Mouse (Mus musculus): Measurements from ENCODE around the gene Chrna4. TPM values are rescaled to one million over a fixed set of nuclear protein-coding genes. Genes with fewer than 3 reads are reported as not detected.
A peak's percentile ranks its signal among the peaks of the same experiment; 100 is the strongest.

Gene Chrna4
- polyA plus RNA-seq, 1 experiment from 2014 or later: 13.1 TPM

DNA sequence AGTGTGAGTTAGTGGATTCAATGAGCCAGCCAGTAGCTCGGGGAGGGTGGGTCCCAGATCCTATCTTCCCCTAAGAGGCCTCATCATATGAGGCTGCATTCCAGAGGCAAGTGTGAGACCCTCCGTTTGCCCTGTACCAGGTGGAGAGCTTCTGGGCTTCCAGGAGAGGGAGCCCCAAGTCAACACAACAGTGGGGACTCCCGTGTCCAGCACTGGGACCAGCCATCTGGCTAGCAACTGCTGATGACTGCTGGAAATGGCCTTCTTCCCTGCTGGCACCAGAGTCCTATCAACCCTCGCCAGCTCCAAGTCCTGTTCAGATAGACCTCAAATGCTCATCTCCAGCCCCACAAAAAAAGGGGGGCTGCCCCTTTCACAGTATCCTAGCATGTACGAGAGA lies 10.9 kb downstream of the Chrna4 start:
- DNase-seq (ENCODE audit: low spot score) (peak; percentile 38), ATAC-seq (0 out of 2 replicates have a peak, but pooled peaks have one; percentile 44)
- Histone ChIP-seq H3K4me1 (ENCODE audit: control insufficient read depth, insufficient read depth, low read length) (no peaks in the 10 kb centered on the region), H3K9me3 (replicated peaks; ENCODE audit: control insufficient read depth, low read length) (no peaks in the 10 kb centered on the region), H3K4me2 (ENCODE audit: low read length) (no peak overlapping the region), H3K36me3 (ENCODE audit: control insufficient read depth, insufficient read depth, low read length) (no peaks in the 10 kb centered on the region), H3K4me3 (ENCODE audit: low read depth, low read length) (no peak overlapping the region), H3K27ac (ENCODE audit: low read depth, low read length) (no peak overlapping the region), H3K27me3 (replicated peaks; ENCODE audit: control insufficient read depth, insufficient read depth, low read length) (no peaks in the 10 kb centered on the region), H3K9ac (ENCODE audit: low read length) (no peak overlapping the region)
- 57% methylated on average over 5 of the region's 5 CpGs for WGBS

DNA sequence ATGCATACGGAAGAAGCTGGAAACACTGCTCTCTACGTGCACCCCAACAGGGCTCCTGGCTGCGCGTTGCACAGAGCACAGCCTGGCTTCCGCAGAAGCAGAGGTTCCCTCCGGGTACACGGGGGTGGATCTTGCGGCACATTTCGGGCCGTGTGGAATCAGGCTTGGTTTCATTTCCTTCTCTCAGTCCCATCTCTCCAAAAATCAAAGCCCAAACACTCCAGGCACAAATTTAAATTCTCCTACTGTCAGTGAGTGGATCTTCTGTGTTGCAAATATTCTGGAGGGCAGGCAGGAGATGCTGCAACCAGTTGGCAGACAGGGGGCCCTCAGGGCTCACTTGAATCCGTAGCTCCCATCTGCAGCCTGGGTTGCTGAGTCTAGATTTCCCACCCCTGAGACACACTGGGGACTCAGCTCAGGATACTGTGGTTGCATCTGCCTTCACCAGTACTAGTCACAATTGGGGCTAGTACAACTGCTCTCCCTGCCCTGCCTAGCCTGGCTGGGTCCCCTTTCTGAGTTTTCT lies 11.9 kb downstream of the Chrna4 start:
- no peak overlapping the region for H3K9ac ChIP-seq (ENCODE audit: low read length)
- no peaks in the 10 kb centered on the region for H3K36me3 ChIP-seq (ENCODE audit: control insufficient read depth, insufficient read depth, low read length)
- H3K27ac ChIP-seq (ENCODE audit: low read depth, low read length): no peak overlapping the region
- H3K4me1 ChIP-seq (ENCODE audit: control insufficient read depth, insufficient read depth, low read length): no peaks in the 10 kb centered on the region
- H3K27me3 ChIP-seq (replicated peaks; ENCODE audit: control insufficient read depth, insufficient read depth, low read length): no peaks in the 10 kb centered on the region
- no peak overlapping the region for H3K4me2 ChIP-seq (ENCODE audit: low read length)
- H3K4me3 ChIP-seq (ENCODE audit: low read depth, low read length): no peak overlapping the region
- DNase-seq (ENCODE audit: low spot score): no peak
- 86% methylated on average over 11 of the region's 11 CpGs for WGBS
- ATAC-seq: no peak
- H3K9me3 ChIP-seq (replicated peaks; ENCODE audit: control insufficient read depth, low read length): no peaks in the 10 kb centered on the region

- Histone ChIP-seq H3K4me2 (ENCODE audit: low read length) (no peak overlapping the region), H3K9ac (ENCODE audit: low read length) (no peak overlapping the region), H3K9me3 (replicated peaks; ENCODE audit: control insufficient read depth, low read length) (no peaks in the 10 kb centered on the region), H3K36me3 (ENCODE audit: control insufficient read depth, insufficient read depth, low read length) (no peaks in the 10 kb centered on the region), H3K27ac (ENCODE audit: low read depth, low read length) (no peak overlapping the region), H3K27me3 (replicated peaks; ENCODE audit: control insufficient read depth, insufficient read depth, low read length) (no peaks in the 10 kb centered on the region), H3K4me1 (ENCODE audit: control insufficient read depth, insufficient read depth, low read length) (no peaks in the 10 kb centered on the region), H3K4me3 (ENCODE audit: low read depth, low read length) (no peak overlapping the region)
- ATAC-seq: no peak
- no peak for DNase-seq (ENCODE audit: low spot score)
- 68% methylated on average over 5 of the region's 5 CpGs for WGBS
Observed at GRCm38 (mm10) chr2:181008339-181008738, 35.0 kb downstream of the Chrna4 start.

DNA sequence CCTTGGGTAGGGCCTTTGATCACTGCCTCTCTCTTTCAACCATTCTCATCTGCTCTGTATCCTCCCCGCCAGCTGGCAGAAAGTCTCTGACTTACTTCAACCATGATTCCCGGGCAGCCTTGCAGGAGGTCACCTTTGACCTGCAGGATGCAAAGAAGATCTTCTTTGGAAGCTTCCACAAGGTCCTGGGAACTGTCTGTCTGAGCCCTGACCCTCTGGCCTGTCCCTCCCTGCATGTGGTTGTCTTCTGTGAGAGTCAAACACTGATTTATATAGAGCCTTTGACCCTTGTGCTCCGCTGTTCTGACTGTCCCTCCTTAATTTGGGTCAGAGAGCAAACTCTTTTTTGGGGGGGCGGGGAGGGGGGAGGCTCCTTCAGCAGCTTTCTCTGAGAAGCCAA lies 36.3 kb downstream of the Chrna4 start:
- H3K9me3 ChIP-seq (replicated peaks; ENCODE audit: control insufficient read depth, low read length): no peaks in the 10 kb centered on the region
- no peak overlapping the region for H3K4me2 ChIP-seq (ENCODE audit: low read length)
- ATAC-seq: no peak
- no peak overlapping the region for H3K9ac ChIP-seq (ENCODE audit: low read length)
- no peak overlapping the region for H3K27ac ChIP-seq (ENCODE audit: low read depth, low read length)
- no peaks in the 10 kb centered on the region for H3K4me1 ChIP-seq (ENCODE audit: control insufficient read depth, insufficient read depth, low read length)
- 77% methylated on average over 4 of the region's 4 CpGs for WGBS
- no peaks in the 10 kb centered on the region for H3K36me3 ChIP-seq (ENCODE audit: control insufficient read depth, insufficient read depth, low read length)
- no peak for DNase-seq (ENCODE audit: low spot score)
- no peaks in the 10 kb centered on the region for H3K27me3 ChIP-seq (replicated peaks; ENCODE audit: control insufficient read depth, insufficient read depth, low read length)
- no peak overlapping the region for H3K4me3 ChIP-seq (ENCODE audit: low read depth, low read length)

GRCm38 (mm10) chr2:180996905-180997304 lies 46.4 kb downstream of the Chrna4 start:
- Histone ChIP-seq H3K9ac (ENCODE audit: low read length) (no peak overlapping the region), H3K9me3 (replicated peaks; ENCODE audit: control insufficient read depth, low read length) (no peaks in the 10 kb centered on the region), H3K36me3 (ENCODE audit: control insufficient read depth, insufficient read depth, low read length) (no peaks in the 10 kb centered on the region), H3K4me1 (ENCODE audit: control insufficient read depth, insufficient read depth, low read length) (no peaks in the 10 kb centered on the region), H3K4me3 (ENCODE audit: low read depth, low read length) (no peak overlapping the region), H3K4me2 (ENCODE audit: low read length) (no peak overlapping the region), H3K27ac (ENCODE audit: low read depth, low read length) (no peak overlapping the region), H3K27me3 (replicated peaks; ENCODE audit: control insufficient read depth, insufficient read depth, low read length) (no peaks in the 10 kb centered on the region)
- WGBS: 75% methylated on average over 3 of the region's 3 CpGs
- ATAC-seq: no peak; the same call in 1 of the 2 replicates
- no peak for DNase-seq (ENCODE audit: low spot score)

GRCm38 (mm10) chr2:180996436-180996835 lies 46.9 kb downstream of the Chrna4 start:
- H3K4me2 ChIP-seq (ENCODE audit: low read length): no peak overlapping the region
- H3K27me3 ChIP-seq (replicated peaks; ENCODE audit: control insufficient read depth, insufficient read depth, low read length): no peaks in the 10 kb centered on the region
- H3K9me3 ChIP-seq (replicated peaks; ENCODE audit: control insufficient read depth, low read length): no peaks in the 10 kb centered on the region
- DNase-seq (ENCODE audit: low spot score): peak; percentile 81
- H3K27ac ChIP-seq (ENCODE audit: low read depth, low read length): no peak overlapping the region
- no peak overlapping the region for H3K4me3 ChIP-seq (ENCODE audit: low read depth, low read length)
- ATAC-seq: peak; percentile 81
- H3K4me1 ChIP-seq (ENCODE audit: control insufficient read depth, insufficient read depth, low read length): no peaks in the 10 kb centered on the region
- 6% methylated on average over 5 of the region's 5 CpGs for WGBS
- no peaks in the 10 kb centered on the region for H3K36me3 ChIP-seq (ENCODE audit: control insufficient read depth, insufficient read depth, low read length)
- H3K9ac ChIP-seq (ENCODE audit: low read length): no peak overlapping the region

DNA sequence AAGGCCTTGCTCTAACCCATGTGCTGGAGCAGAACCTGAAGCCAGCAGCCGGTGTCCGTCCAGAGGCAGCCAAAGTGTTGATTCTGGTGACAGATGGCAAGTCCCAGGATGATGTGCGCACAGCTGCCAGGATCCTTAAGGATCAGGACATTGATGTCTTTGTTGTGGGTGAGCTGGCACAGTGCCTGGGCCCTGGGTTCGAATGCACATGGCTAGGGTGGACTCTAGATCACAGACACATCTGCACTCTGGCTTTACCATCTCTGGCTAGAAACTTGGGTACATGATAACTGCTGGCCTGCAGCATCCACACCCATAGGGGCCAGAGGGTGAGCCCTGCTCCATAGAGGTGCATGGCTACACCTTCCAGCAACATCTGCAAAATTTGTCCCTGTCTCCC lies 47.9 kb downstream of the Chrna4 start:
- no peak overlapping the region for H3K27ac ChIP-seq (ENCODE audit: low read depth, low read length)
- DNase-seq (ENCODE audit: low spot score): no peak
- H3K4me2 ChIP-seq (ENCODE audit: low read length): no peak overlapping the region
- H3K4me3 ChIP-seq (ENCODE audit: low read depth, low read length): no peak overlapping the region
- 86% methylated on average over 4 of the region's 4 CpGs for WGBS
- no peaks in the 10 kb centered on the region for H3K36me3 ChIP-seq (ENCODE audit: control insufficient read depth, insufficient read depth, low read length)
- no peaks in the 10 kb centered on the region for H3K4me1 ChIP-seq (ENCODE audit: control insufficient read depth, insufficient read depth, low read length)
- no peak overlapping the region for H3K9ac ChIP-seq (ENCODE audit: low read length)
- ATAC-seq: no peak
- no peaks in the 10 kb centered on the region for H3K27me3 ChIP-seq (replicated peaks; ENCODE audit: control insufficient read depth, insufficient read depth, low read length)
- no peaks in the 10 kb centered on the region for H3K9me3 ChIP-seq (replicated peaks; ENCODE audit: control insufficient read depth, low read length)

DNA sequence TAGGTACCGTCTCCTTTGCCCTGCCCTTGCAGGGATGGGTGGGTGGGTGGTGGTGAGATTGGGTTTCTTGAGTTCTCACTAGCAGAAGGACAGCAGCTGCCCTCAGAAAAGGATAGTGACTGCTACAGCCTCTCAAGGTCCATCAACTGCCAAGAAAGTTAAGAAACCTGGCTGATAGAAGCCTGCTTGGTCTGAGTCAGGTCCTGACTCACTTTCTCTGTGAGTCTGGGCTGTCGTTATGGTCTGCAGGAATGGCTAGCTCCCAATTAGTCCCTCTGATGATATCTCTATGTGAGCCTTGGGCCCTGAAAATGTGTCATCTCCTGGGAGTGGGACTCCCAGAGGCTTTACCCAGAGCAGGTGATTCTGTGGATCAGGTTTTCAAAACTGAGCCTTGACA lies 49.0 kb downstream of the Chrna4 start:
- Histone ChIP-seq H3K36me3 (ENCODE audit: control insufficient read depth, insufficient read depth, low read length) (no peaks in the 10 kb centered on the region), H3K27ac (ENCODE audit: low read depth, low read length) (no peak overlapping the region), H3K27me3 (replicated peaks; ENCODE audit: control insufficient read depth, insufficient read depth, low read length) (no peaks in the 10 kb centered on the region), H3K4me3 (ENCODE audit: low read depth, low read length) (no peak overlapping the region), H3K9ac (ENCODE audit: low read length) (no peak overlapping the region), H3K9me3 (replicated peaks; ENCODE audit: control insufficient read depth, low read length) (no peaks in the 10 kb centered on the region), H3K4me1 (ENCODE audit: control insufficient read depth, insufficient read depth, low read length) (no peaks in the 10 kb centered on the region), H3K4me2 (ENCODE audit: low read length) (no peak overlapping the region)
- WGBS: 83% methylated on average over 2 of the region's 2 CpGs
- ATAC-seq: no peak
- DNase-seq (ENCODE audit: low spot score): no peak

DNA sequence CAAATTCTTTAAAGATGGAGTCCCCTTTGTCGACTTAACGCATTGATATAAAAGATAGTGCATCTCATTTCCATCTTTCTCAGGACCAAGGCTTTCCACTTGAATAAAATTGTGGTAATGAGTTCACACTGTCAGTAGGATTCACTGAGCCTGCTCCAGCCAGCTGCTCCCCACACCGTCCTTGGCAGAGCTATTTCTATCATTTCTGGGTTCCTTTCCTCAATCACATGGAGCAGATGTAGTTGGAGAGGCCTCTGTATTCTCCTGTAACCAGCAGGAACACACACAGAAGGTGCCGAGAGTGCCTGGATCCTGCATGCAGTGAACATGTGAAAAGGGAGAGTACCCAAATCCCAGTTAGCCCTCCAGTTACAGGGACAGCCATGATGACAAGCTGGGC lies 53.0 kb downstream of the Chrna4 start:
- Histone ChIP-seq H3K4me3 (ENCODE audit: low read depth, low read length) (no peak overlapping the region), H3K9ac (ENCODE audit: low read length) (no peak overlapping the region), H3K36me3 (ENCODE audit: control insufficient read depth, insufficient read depth, low read length) (no peaks in the 10 kb centered on the region), H3K4me1 (ENCODE audit: control insufficient read depth, insufficient read depth, low read length) (no peaks in the 10 kb centered on the region), H3K4me2 (ENCODE audit: low read length) (no peak overlapping the region), H3K27ac (ENCODE audit: low read depth, low read length) (no peak overlapping the region), H3K27me3 (replicated peaks; ENCODE audit: control insufficient read depth, insufficient read depth, low read length) (no peaks in the 10 kb centered on the region), H3K9me3 (replicated peaks; ENCODE audit: control insufficient read depth, low read length) (no peaks in the 10 kb centered on the region)
- DNase-seq (ENCODE audit: low spot score) (peak; percentile 13), ATAC-seq (no peak)
- WGBS: 63% methylated on average over 4 of the region's 4 CpGs

All from forebrain, embryonic 14.5 days (tissue).